31 mouse cellular contexts compared by ENCODE assay signal in genomic region chr12:29274166-29274565, GRCm38 (mm10).
"Had no signal": no experiment of that assay in that cellular context is flagged by ENCODE, and none has a peak within 500 bp of the region (broad histone marks: within the 10 kb centered on the region; RNA-seq: fewer than 3 reads in every experiment).

No protein-coding gene starts in this region.

- ATAC-seq: liver, embryonic 12.5 days; liver, postnatal 0 days; lung, postnatal 0 days; midbrain, embryonic 13.5 days; midbrain, embryonic 16.5 days had no signal

- H3K27ac ChIP-seq: left cerebral cortex, adult 2 months; limb, embryonic 10.5 days; limb, embryonic 12.5 days; limb, embryonic 13.5 days; limb, embryonic 15.5 days; liver, embryonic 12.5 days; liver, embryonic 13.5 days; liver, embryonic 14.5 days; liver, embryonic 15.5 days; lung, embryonic 15.5 days; macrophage; midbrain, embryonic 10.5 days; midbrain, embryonic 12.5 days; midbrain, embryonic 13.5 days; neural tube, embryonic 12.5 days had no signal

- H3K9me3 ChIP-seq: limb, embryonic 10.5 days; limb, embryonic 13.5 days; limb, embryonic 15.5 days; liver, embryonic 12.5 days; liver, embryonic 13.5 days; liver, embryonic 15.5 days; lung, embryonic 15.5 days; midbrain, embryonic 10.5 days; midbrain, embryonic 13.5 days; neural tube, embryonic 12.5 days had no signal

- DNase-seq: left cerebral cortex, postnatal 4 days; liver; liver, embryonic 13.5 days; liver, postnatal 0 days; lung, adult 18-20 months; lung, adult 2 months; lung, embryonic 14.5 days; lung, postnatal 10 days; lung, postnatal 14 days; lung, postnatal 36 days; lung, postnatal 4 days; midbrain, embryonic 14.5 days had no signal

- H3K4me2 ChIP-seq: limb, embryonic 12.5 days; limb, embryonic 13.5 days; limb, embryonic 15.5 days; liver, embryonic 11.5 days; liver, embryonic 12.5 days; liver, embryonic 13.5 days; liver, embryonic 15.5 days; lung, embryonic 14.5 days; lung, embryonic 15.5 days; midbrain, embryonic 12.5 days; midbrain, embryonic 13.5 days; neural tube, embryonic 12.5 days had no signal

- H3K36me3 ChIP-seq: limb, embryonic 10.5 days; limb, embryonic 12.5 days; limb, embryonic 13.5 days; limb, embryonic 15.5 days; liver, embryonic 12.5 days; liver, embryonic 13.5 days; liver, embryonic 15.5 days; lung, embryonic 15.5 days; midbrain, embryonic 10.5 days; midbrain, embryonic 12.5 days; midbrain, embryonic 13.5 days; neural tube, embryonic 12.5 days had no signal

- H3K27me3 ChIP-seq: limb, embryonic 15.5 days; liver, embryonic 13.5 days; lung, embryonic 15.5 days; megakaryocyte, embryonic 14.5 days; midbrain, embryonic 13.5 days; neural tube, embryonic 12.5 days had no signal

- H3K9ac ChIP-seq: limb, embryonic 12.5 days; limb, embryonic 13.5 days; limb, embryonic 15.5 days; liver, embryonic 12.5 days; liver, embryonic 13.5 days; liver, embryonic 14.5 days; liver, embryonic 15.5 days; liver, postnatal 0 days; lung, embryonic 14.5 days; lung, embryonic 15.5 days; midbrain, embryonic 12.5 days; midbrain, embryonic 13.5 days; neural tube, embryonic 12.5 days had no signal

- H3K4me3 ChIP-seq: left cerebral cortex, adult 2 months; limb, embryonic 10.5 days; limb, embryonic 12.5 days; limb, embryonic 13.5 days; limb, embryonic 15.5 days; liver, embryonic 12.5 days; liver, embryonic 13.5 days; liver, embryonic 15.5 days; lung, embryonic 15.5 days; megakaryocyte, embryonic 14.5 days; midbrain, embryonic 10.5 days; midbrain, embryonic 12.5 days; midbrain, embryonic 13.5 days; myocyte; neural tube, embryonic 12.5 days had no signal

- H3K4me1 ChIP-seq: limb, embryonic 10.5 days; limb, embryonic 12.5 days; limb, embryonic 13.5 days; limb, embryonic 15.5 days; liver, embryonic 12.5 days; liver, embryonic 13.5 days; liver, embryonic 15.5 days; lung, embryonic 15.5 days; megakaryocyte, embryonic 14.5 days; neural tube, embryonic 12.5 days had no signal
